Mouse (Mus musculus): ENCODE results near the gene Apol11a.
"Not testable (repeated sequence)": the region's sequence is repeated elsewhere in the genome, so short reads cannot be mapped to it uniquely, and the experiment has no call there.

DNA sequence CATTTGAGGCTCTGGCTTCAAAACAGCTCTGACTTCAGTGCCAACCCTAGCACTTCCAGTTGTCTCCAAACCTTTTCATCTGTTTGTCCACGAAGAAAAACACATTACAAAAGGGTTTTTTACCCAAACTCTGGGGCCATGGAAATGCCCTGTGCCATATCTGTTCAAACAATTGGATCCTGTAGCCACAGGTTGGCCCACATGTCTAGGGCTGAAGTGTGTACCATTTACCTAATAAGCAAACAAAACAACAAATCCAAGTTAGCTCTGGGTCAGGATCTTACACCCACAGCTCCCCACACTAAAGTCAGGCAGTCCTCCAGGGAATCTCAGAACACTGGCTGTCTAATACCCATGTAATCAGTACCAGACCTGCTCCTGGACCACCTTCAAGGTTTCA is 31.1 kb downstream of the Apol11a start:
- not testable (repeated sequence) for TF ChIP-seq CTCF, EP300 (IDR thresholded peaks at IDR 0.05; ENCODE audit: low read depth)

Data from liver, postnatal 0 days (tissue).